ENCODE assay signal across 9 mouse cellular contexts in the genomic region with DNA sequence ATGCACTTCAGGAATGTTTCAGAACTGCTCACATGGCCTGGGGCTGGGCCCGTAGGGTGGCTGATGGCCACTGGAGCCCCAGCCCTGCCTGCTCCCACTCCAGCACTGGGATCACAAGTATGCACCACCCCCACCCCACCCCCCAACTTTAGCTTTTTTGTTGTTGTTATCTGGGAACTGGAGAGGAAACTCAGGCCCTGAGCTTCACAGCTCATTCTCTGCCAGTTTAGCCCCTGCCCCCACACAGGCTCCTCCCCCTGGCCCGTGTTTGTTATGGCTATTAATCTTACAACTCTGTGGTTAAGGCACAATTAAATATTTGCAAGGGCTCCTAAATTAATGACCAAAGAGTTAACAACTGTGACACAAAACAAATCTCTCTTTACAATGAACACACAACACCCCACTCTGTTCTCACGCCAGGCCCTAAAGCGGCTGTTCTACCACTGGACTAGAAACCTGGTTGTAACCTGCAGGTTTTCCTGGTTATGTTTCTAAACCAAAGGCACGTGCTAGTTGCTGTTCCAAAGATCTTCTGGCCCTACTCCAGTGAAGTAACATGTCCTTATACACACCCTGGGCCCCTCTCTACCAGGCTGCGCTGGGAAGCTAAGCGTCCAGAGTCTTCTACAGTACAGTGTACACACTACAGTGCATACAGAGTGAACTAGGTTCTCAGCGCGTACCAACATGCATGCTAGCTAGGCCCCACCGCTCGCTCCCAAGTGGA. TPM values are rescaled to one million over a fixed set of nuclear protein-coding genes. Genes with fewer than 3 reads are reported as not detected.
DNase-seq lines count a peak whose midpoint lies in the region; ATAC-seq and TF ChIP-seq lines count a peak whose summit lies in the region.
"Had no signal": no experiment of that assay in that cellular context is flagged by ENCODE, and none has a peak within 500 bp of the region (broad histone marks: within the 10 kb centered on the region; RNA-seq: fewer than 3 reads in every experiment).

No protein-coding gene starts in this region.

- ATAC-seq in megakaryocyte progenitor cell, adult 5-6 weeks (replicated peaks; ENCODE audit: poor library complexity): no peak

- 45% methylated on average over 11 of the region's 11 CpGs for whole genome bisulfite sequencing in lung, adult 2 months

- intact Hi-C loops in left cerebral cortex, postnatal 4 days (cut with DNase I): no loop called here
- intact Hi-C loops in left cerebral cortex, postnatal 10 days (cut with DNase I): no loop called here

- TF ChIP-seq POLR2A in lung, adult 2 months (IDR thresholded peaks at IDR 0.05; ENCODE audit: borderline replicate concordance, extremely low read depth, low read depth, low read length): no peak

- H3K4me3 ChIP-seq in lung, adult 2 months (replicated peaks; ENCODE audit: extremely low read depth, low read depth, low read length): no peak overlapping the region

- H3K4me1 ChIP-seq in lung, adult 2 months (ENCODE audit: control insufficient read depth, insufficient read depth, low read length): peaks cover 20% of the 10 kb centered on the region

- peak; percentile 4 for DNase-seq in embryo, embryonic 10.5 days (ENCODE audit: low spot score)
- no peak for DNase-seq in embryo, embryonic 11 days
- peak; percentile 33 to 45 for DNase-seq in adrenal gland, postnatal 36 days
- peak; percentile 71 to 73 for DNase-seq in kidney, adult 8-10 months
- peak; percentile 11 for DNase-seq in lung, adult 2 months
- DNase-seq in left cerebral cortex, postnatal 4 days: no peak
- DNase-seq in left cerebral cortex, postnatal 10 days (ENCODE audit: extremely low spot score in 1 of 2, low spot score in 2 of 2): no peak
- DNase-seq: cerebellum, adult 2 months had no signal

- no peak for TF ChIP-seq CTCF in lung, adult 2 months (IDR thresholded peaks at IDR 0.05; ENCODE audit: insufficient read depth, low read length)

RNA-seq across cellular contexts. Expression of gene Isca1, which starts 2.7 kb away (rescaled TPM):
- 100 to 1,000 TPM in 1 of 2 experiments, 10 to 100 TPM in 1; 97.6 to 107 TPM for total RNA-seq in adrenal gland, postnatal 36 days (2021)
- 59.0 and 82.1 TPM in 2 replicates for polyA plus RNA-seq in lung, adult 2 months (2012; rRNA removed)
- 10 to 100 TPM; 74.4 to 76.6 TPM for total RNA-seq in left cerebral cortex, postnatal 4 days (2021)
- 65.4 and 74.1 TPM in 2 replicates for total RNA-seq in megakaryocyte progenitor cell, adult 5-6 weeks (2015)
- total RNA-seq in megakaryocyte progenitor cell, adult 5-6 weeks (2017): 29.9 and 34.0 TPM in 2 replicates
- 100 to 1,000 TPM; 101 to 107 TPM for total RNA-seq in left cerebral cortex, postnatal 10 days (2021)

RNA-seq across cellular contexts. Expression of gene Gm49354, which starts 15.1 kb away (rescaled TPM):
- total RNA-seq in adrenal gland, postnatal 36 days (2021): not detected
- not detected in 2 replicates for polyA plus RNA-seq in lung, adult 2 months (2012; rRNA removed)
- total RNA-seq in left cerebral cortex, postnatal 4 days (2021): not detected
- total RNA-seq in megakaryocyte progenitor cell, adult 5-6 weeks (2015): not detected in 2 replicates
- not detected in 2 replicates for total RNA-seq in megakaryocyte progenitor cell, adult 5-6 weeks (2017)
- not detected for total RNA-seq in left cerebral cortex, postnatal 10 days (2021)
- polyA plus RNA-seq: cerebellum, adult 2 months had no signal

RNA-seq across cellular contexts. Expression of gene 1700014D04Rik, which starts 20.4 kb away (rescaled TPM):
- total RNA-seq in adrenal gland, postnatal 36 days (2021): under 1 TPM; 0.23 to 0.36 TPM
- 0.04 TPM in 1 of 2 replicates, not detected in the other for polyA plus RNA-seq in lung, adult 2 months (2012; rRNA removed)
- total RNA-seq in left cerebral cortex, postnatal 4 days (2021): under 1 TPM; 0.18 to 0.42 TPM
- total RNA-seq in megakaryocyte progenitor cell, adult 5-6 weeks (2015): 0.10 TPM in 1 of 2 replicates, not detected in the other
- not detected in 2 replicates for total RNA-seq in megakaryocyte progenitor cell, adult 5-6 weeks (2017)
- total RNA-seq in left cerebral cortex, postnatal 10 days (2021): under 1 TPM; 0.43 to 0.81 TPM

RNA-seq across cellular contexts. Expression of gene Spata31d1d, which starts 35.4 kb away (rescaled TPM):
- total RNA-seq in adrenal gland, postnatal 36 days (2021): not detected
- polyA plus RNA-seq in lung, adult 2 months (2012; rRNA removed): not detected in 2 replicates
- total RNA-seq in left cerebral cortex, postnatal 4 days (2021): under 1 TPM in 1 of 2 experiments, not detected in 1; 0.08 TPM
- not detected in 2 replicates for total RNA-seq in megakaryocyte progenitor cell, adult 5-6 weeks (2015)
- not detected in 2 replicates for total RNA-seq in megakaryocyte progenitor cell, adult 5-6 weeks (2017)
- not detected for total RNA-seq in left cerebral cortex, postnatal 10 days (2021)

RNA-seq across cellular contexts. Expression of gene Spata31d1b, which starts 54.9 kb away (rescaled TPM):
- total RNA-seq in adrenal gland, postnatal 36 days (2021): not detected
- polyA plus RNA-seq in lung, adult 2 months (2012; rRNA removed): 0.05 TPM in 1 of 2 replicates, not detected in the other
- not detected for total RNA-seq in left cerebral cortex, postnatal 4 days (2021)
- total RNA-seq in megakaryocyte progenitor cell, adult 5-6 weeks (2015): not detected in 2 replicates
- total RNA-seq in megakaryocyte progenitor cell, adult 5-6 weeks (2017): not detected in 2 replicates
- not detected for total RNA-seq in left cerebral cortex, postnatal 10 days (2021)
- polyA plus RNA-seq: cerebellum, adult 2 months had no signal

Comparison
In these comparisons a context has a peak if more than half of its experiments do, and no peak if none do; other contexts are left out.
1. DNase-seq: peak in embryo, embryonic 10.5 days (single experiment), adrenal gland, postnatal 36 days (2 of 2), kidney, adult 8-10 months (2 of 2) and lung, adult 2 months (single experiment); none in embryo, embryonic 11 days (single experiment), left cerebral cortex, postnatal 4 days (single experiment) and left cerebral cortex, postnatal 10 days (0 of 2).